Mouse (Mus musculus): ENCODE data around the gene Ldlrad3.

DNA sequence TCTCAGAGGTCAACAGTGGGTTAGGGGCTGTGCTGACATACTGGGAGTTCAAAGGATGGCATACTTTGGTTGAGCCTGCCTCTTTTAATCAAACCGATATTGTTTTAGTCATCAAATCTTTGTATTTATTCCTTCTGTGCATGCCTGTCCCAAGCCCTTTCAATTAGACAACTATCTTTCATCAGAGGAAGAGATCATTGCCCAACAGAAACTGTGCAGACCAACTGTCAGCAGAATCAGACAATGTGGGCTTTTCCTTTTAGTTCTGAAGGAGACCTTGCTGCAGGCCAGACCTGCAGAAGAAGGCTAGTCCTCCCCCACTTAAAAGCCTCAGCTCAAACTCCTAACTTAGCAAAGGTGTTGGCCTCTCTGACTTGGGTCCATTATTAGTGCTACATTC, 41.9 kb downstream of the Ldlrad3 start:
- TF ChIP-seq POLR2A (IDR thresholded peaks at IDR 0.05; ENCODE audit: low read depth, low read length) (no peak), CTCF (conservative IDR thresholded peaks at IDR 0.05; ENCODE audit: insufficient read depth, insufficient read length, low read depth, low read length) (no peak)

Measured in kidney, adult 2 months (tissue).